Mouse (Mus musculus) inflammation-experienced regulatory T-cells, adult 6 months (primary cell): ENCODE measurements around the gene Gm10972. TPM values are rescaled to one million over a fixed set of nuclear protein-coding genes. Genes with fewer than 3 reads are reported as not detected.
"Not testable (repeated sequence)": the region's sequence is repeated elsewhere in the genome, so short reads cannot be mapped to it uniquely, and the experiment has no call there.

ENCODE experiments used
- ATAC-seq: one replicate; pipeline ENCODE4 v1.8.0; 2017
- polyA plus RNA-seq, 3 experiments: library from polyadenylated mRNA; unstranded; fragments of 100-300 nt; shearing (Covaris generic); gene quantifications; one replicate each; pipeline ENCODE4 v1.2.1; 2017

Gene Gm10972
- polyA plus RNA-seq: not detected

DNA sequence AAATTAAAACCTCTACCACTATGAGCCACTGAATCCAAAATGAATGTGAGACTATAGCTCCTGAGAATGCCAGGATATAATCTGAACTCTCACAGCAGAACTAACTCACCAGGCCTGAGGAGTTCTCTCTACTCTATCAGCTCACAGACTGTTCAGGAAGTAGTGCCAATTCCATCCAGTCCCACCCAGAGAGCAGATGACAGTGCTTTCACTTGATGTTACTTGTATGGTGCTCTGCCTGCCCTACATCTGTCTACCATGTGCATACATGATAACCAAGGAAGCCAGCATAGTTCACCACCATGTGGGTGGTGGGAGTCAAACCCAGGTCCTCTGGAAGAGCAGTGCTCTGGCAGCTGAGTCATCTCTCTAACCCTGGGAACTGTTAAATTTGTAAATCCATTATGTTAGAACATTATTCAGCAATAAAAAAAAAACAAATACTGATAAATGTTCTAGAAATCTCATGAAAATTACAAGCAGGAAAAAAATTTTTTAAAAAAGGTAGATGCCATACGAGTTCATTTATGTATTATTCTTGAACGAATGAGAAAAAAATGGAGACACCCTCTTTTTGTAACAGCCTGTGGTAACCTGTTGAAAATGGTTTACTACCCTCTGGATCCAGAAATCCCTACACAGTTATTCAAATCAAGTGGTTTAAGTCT is at the start of gene Gm10972:
Gene Gm10972, plus strand, starts transcription at position 618 of the 668 bp plus-strand sequence.
- not testable (repeated sequence) for ATAC-seq

GRCm38 (mm10) chr3:94595871-94596287 is 47.0 kb upstream of the Gm10972 start:
- ATAC-seq: no peak

- ATAC-seq: no peak
These were observed 45.6 kb upstream of the Gm10972 start for GRCm38 (mm10) chr3:94597224-94597779.

- peak; percentile 56 for ATAC-seq
These were observed 41.0 kb upstream of the Gm10972 start for GRCm38 (mm10) chr3:94601959-94602358.

DNA sequence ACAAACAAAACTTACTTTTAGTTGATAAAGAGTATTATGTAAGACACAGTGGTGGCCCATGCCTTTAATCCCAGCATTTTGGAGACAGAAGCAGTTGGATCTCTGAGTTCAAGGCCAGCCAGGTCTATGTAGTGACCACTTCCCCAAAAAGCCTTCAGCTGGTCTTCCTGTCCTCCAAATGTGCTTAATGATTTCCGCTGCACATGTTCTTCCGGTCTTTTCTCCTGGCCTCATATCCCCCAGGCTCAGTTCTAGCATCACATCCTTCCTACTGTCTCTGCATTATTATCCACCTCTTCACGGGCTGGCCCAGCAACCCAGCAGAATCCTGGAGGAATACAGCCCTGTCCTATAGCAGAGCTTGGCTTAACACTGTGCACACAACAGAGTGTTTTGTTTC is 33.3 kb upstream of the Gm10972 start:
- ATAC-seq: no peak

DNA sequence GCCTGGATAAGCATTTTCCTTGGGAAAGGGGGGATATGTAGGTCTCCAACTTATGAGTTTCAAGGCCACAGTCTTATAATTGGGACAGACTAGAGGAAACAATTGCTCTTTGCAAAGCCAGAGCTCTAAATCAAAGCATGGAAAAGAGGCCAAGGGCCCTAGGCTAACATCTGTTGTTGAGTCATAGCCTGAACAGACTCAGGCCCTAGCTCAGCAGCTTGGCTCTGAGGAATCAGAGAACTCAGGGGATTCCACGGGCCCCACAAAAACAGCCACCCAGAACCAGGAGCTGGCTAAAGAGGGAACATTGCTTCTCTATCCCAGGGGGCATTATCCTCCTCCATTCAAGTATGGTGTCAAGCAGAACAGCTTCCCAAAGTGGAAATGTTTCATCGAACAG is 32.3 kb upstream of the Gm10972 start:
- no peak for ATAC-seq

DNA sequence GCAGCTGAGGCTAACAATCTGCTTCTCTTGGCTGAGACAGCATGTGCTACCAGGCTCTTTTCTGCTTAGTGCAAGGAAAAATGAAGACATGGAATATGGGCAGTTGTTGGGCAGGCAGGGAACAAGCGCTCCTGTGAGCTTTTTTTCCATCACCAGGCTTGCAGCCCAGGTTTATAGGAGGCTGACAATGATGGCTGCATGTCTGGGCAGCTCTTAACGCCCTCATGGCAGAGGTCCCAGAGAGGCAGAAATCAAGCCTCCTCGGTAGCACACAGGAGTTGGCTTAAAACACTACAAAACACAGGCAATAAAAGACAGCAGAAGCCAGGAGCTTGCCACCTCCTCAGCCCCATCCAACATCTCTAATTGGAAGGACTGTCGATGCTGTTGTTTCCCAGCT is 31.6 kb upstream of the Gm10972 start:
- no peak for ATAC-seq

GRCm38 (mm10) chr3:94611834-94612233 is 31.1 kb upstream of the Gm10972 start:
- ATAC-seq: no peak

DNA sequence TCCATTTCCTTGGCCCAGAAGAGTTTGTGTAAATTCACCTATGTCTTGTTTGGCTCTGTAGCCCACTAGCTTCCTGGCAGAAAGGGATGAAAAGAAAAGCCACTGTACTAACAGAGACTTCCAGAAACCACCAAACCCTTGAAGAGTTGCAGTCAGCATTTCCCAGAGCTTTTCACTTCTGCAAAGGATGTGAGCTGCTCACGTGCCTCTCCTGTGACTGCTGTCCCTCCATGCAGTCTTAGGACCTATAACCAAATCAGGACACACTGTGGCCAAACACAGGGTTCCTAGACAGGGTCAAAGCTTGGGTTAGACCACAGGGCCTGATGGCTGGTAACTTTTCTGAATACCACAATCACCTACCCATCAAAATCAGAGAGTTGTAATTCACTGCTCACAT is 30.6 kb upstream of the Gm10972 start:
- no peak for ATAC-seq

GRCm38 (mm10) chr3:94613258-94613878 is 29.5 kb upstream of the Gm10972 start:
- ATAC-seq: no peak

DNA sequence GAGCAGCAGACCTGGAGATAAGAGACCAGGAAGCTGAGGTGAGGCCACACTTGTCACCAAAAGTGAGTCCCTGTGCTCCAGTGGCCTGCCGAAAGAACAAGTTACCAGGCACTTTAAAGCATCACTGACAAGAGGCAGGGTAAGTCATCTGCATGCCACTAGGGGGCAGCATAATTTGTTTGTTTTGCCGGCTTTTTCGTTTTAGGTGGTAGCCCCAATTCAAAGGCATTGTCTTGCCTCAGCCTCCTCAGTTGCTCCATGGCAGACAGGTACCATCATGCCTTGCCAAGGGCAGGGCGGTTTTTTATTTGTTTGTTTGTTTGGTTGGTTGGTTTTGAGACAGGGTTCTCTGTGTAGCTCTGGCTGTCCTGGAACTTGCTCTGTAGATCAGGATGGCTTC is 26.2 kb upstream of the Gm10972 start:
- no peak for ATAC-seq

DNA sequence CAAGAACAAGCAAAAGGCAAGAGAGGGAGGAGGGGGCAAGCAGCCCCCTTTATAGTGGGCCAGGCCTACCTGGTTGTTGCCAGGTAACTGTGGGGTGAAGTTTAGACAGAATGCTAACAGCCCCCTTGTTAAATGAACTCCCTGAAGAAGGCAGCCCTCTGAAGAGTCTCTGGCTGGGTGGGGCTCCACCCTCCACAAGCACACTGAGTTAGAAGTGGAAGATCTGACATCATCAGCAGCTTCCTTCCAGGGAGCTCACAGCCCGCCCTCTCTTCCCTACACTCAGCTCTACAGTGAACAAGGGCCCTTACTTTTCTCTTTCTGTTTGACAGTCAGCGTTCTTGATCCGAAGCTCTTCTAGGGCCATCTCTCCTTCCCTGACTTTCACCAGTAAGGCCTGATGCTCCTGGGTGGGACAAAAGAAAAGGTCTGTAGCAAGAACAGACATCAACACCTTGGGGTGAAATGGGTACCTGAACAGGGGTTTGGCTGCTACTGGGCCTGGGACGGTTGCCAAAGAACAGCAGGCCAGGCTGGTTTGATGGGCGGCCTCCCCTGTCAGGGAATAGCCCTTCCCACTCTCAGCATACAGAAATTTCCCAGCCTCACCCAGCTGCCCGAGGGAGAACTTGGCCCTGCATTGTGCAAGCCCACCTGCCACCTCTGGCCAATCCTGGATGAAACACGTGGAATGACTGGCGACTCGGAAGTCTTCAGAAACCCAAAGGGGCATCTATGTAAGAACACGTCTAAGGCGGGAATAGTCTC is 21.0 kb upstream of the Gm10972 start:
- ATAC-seq: no peak

GRCm38 (mm10) chr3:94622550-94622949 is 20.4 kb upstream of the Gm10972 start:
- ATAC-seq: no peak

GRCm38 (mm10) chr3:94624281-94624680 is 18.6 kb upstream of the Gm10972 start:
- ATAC-seq: no peak

DNA sequence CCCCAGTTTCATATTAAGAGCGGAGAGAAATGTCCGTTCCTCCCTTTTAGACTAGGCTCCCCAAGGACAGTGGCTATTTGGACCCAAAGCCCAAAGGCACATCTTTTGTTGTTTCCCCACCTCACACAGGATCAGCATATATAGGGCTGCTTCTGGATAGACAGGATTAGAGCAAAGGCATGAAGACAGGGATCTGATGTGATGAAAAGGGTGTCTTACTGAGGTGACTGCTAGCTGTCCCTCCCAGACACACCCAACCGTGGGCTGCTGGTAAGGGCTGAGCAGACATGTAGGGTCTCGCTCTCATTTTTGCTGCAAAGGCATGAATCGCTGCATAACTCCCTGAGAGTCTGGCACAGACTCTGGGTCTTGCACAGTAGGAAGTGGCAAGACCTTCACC is 14.2 kb upstream of the Gm10972 start:
- no peak for ATAC-seq

GRCm38 (mm10) chr3:94629876-94630275 is 13.0 kb upstream of the Gm10972 start:
- ATAC-seq: no peak

DNA sequence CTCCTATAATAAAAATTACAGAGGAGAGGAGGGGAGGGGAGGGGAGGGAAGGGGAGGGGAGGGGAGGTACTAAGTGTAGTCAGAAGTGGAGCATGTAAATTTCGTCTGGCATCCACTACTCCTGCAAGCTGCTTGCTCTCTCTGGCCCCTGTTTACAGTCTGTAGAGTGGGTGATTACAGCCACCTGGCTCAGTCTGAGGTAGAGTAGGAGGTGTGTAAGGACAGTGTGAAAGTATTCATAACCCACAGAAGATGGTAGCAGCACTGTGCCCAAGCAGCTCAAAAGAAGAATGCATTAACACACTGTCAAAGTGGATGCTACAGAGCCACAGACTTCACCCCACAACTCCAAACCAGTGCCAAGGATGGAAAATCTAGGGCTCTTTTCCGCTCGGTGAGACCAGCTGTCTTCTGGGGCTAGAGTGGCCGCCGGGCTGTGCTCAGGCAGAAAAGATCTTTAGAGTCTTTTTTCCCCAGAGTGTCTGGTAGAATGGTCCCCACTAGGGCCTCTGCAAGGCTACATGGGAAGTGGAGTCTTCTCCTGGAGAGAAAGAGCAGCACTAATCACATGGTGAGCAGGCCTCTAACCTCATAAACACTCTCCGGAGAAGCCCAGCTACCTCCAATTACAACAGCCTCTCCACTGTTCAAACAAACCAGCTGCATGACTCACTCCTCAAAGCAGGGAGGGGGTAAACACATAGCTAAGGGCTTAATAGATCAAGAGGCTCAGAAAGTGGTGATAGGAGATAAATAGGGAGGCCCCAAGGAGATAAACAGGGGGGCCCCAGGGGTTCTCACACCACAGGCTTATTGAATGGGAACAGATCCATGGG is 6.1 kb downstream of the Gm10972 start:
- ATAC-seq: no peak

GRCm38 (mm10) chr3:94650409-94650808 is 7.5 kb downstream of the Gm10972 start:
- ATAC-seq: no peak

DNA sequence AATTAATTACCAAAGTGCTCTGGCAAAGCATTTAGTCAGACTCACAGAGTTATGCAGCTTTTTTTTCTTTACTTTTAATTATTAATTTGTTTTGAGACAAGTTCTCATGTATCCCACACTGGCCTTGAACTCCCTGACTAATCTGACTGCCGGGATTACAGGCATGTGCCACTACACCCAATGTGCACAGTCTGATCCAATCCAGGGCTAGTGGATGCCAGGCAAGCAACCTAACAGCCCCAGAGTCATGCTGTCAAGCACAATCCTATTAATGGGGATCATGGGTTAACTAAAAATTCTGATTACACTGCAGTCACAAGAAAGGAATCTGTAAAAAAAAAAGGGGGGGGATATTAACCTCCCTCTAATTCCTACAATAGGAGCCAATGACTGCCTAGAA is 11.1 kb downstream of the Gm10972 start:
- ATAC-seq: not testable (repeated sequence)

- peak; percentile 10 for ATAC-seq
These were observed 15.2 kb downstream of the Gm10972 start for GRCm38 (mm10) chr3:94657852-94658739.

DNA sequence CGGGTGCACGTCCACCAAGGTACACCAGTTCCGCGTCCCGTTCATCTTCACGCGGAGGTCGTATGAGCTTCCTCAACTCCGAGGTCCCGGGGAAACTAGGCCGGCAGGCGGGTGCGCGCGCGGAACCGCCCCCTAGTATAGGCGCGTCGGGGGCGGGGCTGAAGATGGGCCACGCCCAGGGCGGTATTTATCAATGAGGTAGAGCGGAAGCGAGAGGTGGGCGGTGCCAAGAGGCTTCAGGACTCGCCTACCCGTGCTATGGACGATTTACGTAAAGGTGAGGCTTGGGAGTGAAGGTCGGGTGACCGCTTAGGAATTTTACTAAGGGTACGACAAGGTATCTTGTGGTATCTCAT is 15.8 kb downstream of the Gm10972 start, which contains the start of gene Tuft1:
Gene Tuft1, minus strand, starts transcription at position 133 of the 356 bp plus-strand sequence.
- ATAC-seq: peak; percentile 97
